Mouse (Mus musculus): ENCODE data around the gene Syt11. TPM values are rescaled to one million over a fixed set of nuclear protein-coding genes. Genes with fewer than 3 reads are reported as not detected.

Gene Syt11
- total RNA-seq, 2 experiments from 2014 or later = 473 to 514 TPM

DNA sequence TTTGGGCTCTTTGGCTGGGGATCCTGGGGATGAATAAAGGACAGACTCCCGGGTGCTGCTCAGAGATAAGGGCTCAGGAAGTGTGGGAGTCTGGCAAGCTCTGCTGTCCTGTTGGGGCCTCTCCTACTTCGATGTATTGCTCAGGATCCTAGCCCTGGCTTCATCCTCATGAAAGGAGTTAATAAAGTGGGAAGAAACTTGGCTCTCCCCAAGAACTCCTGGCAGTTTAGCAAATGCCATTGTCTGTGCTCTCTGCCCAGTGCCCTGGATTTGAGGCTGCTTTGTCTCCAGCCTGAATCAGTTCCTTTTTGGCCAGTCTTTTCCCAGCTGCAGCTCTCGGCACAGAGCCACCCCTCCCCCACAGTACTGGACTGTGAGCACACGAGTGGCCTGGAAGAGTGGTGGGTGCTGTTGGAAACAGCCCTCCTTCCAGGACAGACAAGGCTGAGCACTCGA, 16.9 kb downstream of the Syt11 start:
- Histone ChIP-seq H3K4me3 (no peak overlapping the region; the same call in 1 of the 2 replicates), H3K27ac (peak overlapping the region; percentile 88)
- TF ChIP-seq CTCF (conservative IDR thresholded peaks at IDR 0.05) = no peak
- DNase-seq (ENCODE audit: low spot score in 2 of 2) = peak; percentile 89 to 90

DNA sequence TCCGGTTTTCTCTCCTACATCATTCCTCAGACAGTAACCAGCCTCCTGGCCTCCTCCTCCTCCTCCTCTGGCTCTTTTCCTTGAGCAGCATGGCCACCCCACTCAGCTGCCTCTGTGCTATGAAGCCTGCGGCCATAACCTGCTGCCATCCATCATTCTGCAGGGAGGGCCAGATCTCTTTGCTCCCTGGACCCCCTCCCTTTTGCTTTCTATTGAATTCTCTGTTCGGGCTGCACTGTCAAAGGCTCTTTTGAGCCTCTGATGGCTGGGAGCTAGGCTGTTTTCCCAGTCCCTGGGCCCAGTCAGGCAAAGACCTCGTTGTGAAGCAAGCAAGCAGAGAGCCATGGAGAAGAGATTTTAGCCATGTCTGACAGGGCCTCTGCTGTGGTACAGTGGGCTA, 18.7 kb downstream of the Syt11 start:
- H3K4me3 ChIP-seq = peak overlapping the region; percentile 1; the same call in 1 of the 2 replicates
- peak; percentile 39 to 63 for DNase-seq (ENCODE audit: low spot score in 2 of 2)
- no peak for TF ChIP-seq CTCF (conservative IDR thresholded peaks at IDR 0.05)
- H3K27ac ChIP-seq = peak overlapping the region; percentile 88

DNA sequence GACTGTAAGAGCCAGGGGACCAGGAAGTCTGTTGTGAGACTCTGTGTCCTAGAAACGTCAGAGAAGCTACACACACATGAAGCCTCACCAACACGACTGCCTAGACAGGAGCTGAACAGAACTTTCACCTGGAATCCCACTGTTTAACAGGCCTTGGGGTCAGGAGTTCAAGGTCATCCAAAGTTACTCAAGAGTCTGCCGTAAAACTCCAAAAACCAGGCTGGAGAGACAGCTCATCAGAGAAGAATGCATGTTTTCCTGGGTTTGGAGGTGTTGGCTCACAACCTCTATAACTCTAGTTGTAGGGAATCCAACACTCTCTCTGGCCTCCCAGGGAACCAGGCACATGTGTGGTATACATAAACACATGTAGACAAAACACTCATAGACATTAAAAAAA, 19.4 kb downstream of the Syt11 start:
- Histone ChIP-seq H3K4me3 (no peak overlapping the region), H3K27ac (peak overlapping the region; percentile 88)
- no peak for TF ChIP-seq CTCF (conservative IDR thresholded peaks at IDR 0.05)
- peak in 1 of 2 experiments; percentile 6 for DNase-seq (ENCODE audit: low spot score in 2 of 2)

DNA sequence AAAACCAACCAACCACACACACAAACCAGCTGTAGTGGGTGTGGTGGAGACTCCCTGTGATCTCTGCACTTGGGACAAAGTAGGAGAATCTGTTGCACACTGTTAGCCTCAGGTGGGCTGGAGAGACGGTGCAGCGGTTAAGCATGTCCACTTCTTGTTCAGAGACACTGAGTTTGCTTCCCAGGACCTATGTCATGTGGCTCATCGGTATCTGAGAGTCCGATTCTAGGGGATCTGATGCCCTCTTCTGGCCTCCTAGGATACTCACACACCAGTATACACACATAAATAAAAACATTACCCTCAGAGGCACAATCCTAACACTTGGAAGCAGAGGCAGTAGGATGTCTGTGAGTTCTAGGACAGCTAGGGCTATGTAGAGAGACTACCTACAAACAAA, 20.7 kb downstream of the Syt11 start:
- TF ChIP-seq CTCF (conservative IDR thresholded peaks at IDR 0.05) = peak; percentile 54
- peak overlapping the region; percentile 88; the same call in 1 of the 2 replicates for H3K27ac ChIP-seq
- peak in 1 of 2 experiments; percentile 8 for DNase-seq (ENCODE audit: low spot score in 2 of 2)
- no peak overlapping the region for H3K4me3 ChIP-seq

DNA sequence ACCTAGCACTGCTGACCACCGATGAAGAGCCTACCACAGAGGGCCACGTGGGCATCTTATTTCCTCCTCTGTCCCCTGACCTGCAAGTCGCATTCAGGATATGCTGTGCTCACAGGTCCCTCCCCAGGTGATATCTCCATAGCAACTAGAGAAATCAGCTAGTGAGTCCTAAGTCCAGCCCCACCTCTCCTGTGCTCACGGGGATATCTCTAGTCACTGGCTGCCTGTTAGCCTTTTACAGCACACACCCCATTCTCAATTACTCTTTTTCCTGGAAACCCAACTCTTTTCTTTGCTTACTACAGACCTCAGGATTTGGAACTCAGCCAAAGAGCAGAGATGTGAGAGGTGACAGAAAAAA, 28.1 kb downstream of the Syt11 start:
- Histone ChIP-seq H3K27ac (no peak overlapping the region), H3K4me3 (no peak overlapping the region)
- no peak for TF ChIP-seq CTCF (conservative IDR thresholded peaks at IDR 0.05)
- DNase-seq (ENCODE audit: low spot score in 2 of 2) = no peak

DNA sequence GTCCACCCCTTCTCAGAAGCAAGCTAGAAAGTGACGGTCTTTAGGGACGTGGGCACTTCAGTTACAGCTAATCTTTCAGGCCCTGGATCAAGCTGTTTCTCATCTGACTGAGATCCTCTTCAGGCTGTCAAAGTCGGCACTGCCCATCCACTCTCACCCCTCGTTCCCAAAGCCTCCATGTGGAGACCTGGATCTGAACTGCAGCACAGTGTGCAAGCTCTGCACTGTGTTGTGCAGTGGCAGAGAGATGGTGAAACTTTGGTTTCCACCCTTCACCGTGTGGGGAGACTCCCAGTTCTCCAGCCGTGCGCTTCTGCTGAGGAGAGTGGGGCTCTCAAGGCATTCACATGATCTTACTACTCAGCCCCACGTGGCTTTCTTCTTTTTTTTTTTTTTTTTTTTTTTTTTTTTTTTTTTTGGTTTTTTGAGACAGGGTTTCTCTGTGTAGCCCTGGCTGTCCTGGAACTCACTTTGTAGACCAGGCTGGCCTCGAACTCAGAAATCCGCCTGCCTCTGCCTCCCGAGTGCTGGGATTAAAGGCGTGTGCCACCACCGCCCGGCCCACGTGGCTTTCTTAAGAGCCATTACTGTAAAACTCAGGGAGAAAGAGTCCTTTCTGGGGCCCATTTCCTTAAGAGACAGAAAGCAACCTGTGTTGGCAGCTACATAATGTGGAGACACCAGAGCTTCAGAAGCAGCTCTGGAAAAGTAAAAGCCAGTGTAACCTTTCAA, 28.7 kb downstream of the Syt11 start:
- no peak for DNase-seq (ENCODE audit: low spot score in 2 of 2)
- no peak overlapping the region for H3K4me3 ChIP-seq
- no peak overlapping the region for H3K27ac ChIP-seq
- TF ChIP-seq CTCF (conservative IDR thresholded peaks at IDR 0.05) = no peak

DNA sequence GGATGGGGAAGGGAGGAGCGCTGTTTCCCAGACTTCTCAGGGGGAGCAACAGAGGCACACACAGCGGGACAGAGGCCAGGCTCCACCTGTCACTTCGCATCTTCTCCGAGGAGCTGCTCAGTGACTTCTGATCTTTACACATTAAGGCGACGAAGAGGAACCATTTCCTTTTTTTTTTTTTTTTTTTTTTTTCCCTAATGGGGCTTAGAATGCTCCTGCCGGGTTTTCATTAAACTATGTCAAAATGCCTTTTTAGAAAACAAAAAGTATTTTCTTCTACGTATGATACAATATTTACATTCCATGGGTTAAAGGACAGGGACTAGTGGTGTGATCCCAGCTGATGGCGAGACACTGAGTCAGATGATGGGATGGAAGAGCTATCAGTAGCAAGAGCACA, 29.4 kb downstream of the Syt11 start:
- no peak for TF ChIP-seq CTCF (conservative IDR thresholded peaks at IDR 0.05)
- H3K4me3 ChIP-seq = no peak overlapping the region
- no peak for DNase-seq (ENCODE audit: low spot score in 2 of 2)
- peak overlapping the region; percentile 18; the same call in 1 of the 2 replicates for H3K27ac ChIP-seq

DNA sequence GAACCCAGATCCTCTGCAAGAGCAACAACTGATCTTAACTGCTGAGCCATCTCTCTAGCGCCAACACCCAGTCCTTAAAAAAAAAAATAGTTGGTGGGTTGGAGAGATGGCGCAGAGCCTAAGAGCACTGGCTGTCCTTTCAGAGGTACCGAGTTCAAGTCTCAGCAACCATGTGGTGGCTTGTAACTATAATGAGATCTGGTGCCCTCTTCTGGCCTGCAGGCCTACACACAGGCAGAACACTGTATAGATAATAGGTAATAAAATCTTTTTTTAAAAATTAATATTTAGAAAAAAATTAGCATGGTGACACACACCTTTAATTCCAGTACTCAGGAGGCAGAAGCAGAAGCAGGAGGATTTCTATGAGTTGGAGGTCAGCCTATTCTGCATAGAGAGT, 34.8 kb downstream of the Syt11 start:
- Histone ChIP-seq H3K4me3 (no peak overlapping the region), H3K27ac (no peak overlapping the region)
- peak; percentile 68 for TF ChIP-seq CTCF (conservative IDR thresholded peaks at IDR 0.05)
- DNase-seq (ENCODE audit: low spot score in 2 of 2) = no peak

DNA sequence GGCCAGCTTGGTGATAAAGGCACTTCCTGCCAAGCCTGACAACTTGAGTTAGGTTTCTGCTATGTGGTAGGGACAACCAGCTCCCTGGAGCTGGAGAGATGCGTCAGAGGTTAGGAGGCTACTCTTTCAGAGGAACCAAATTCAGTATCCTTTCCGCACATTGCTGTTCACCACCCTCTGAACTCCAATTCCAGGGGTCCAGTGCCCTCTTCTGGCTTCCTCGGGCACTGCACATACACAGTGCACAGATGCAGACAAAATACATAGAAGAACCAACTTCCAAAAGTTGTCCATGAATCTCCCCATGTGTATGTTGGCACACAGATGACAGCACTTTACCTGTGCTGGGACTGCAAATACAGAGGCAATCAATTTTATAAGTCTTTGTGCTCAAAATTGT, 36.3 kb downstream of the Syt11 start:
- Histone ChIP-seq H3K4me3 (no peak overlapping the region), H3K27ac (no peak overlapping the region)
- peak; percentile 87 for TF ChIP-seq CTCF (conservative IDR thresholded peaks at IDR 0.05)
- peak in 1 of 2 experiments; percentile 60 for DNase-seq (ENCODE audit: low spot score in 2 of 2)

DNA sequence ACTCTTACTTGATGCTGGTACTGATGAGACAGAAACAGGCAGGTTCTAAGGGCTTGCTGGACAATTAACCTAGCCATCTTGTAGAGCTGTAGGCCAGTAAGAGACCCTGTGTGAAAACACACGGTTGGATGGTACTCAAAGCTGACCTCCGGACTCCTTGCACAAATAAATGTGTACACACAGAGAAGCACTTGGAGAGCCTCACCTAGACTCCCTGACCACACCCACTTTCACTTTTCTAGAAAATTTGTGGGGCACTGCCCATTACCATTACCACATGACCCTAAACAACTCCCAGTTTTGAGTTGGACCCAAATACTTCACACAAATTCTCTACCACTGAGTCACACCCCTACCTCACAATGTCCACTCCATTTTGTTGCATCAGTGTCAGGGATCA, 38.4 kb downstream of the Syt11 start:
- no peak for DNase-seq (ENCODE audit: low spot score in 2 of 2)
- no peak overlapping the region for H3K27ac ChIP-seq
- H3K4me3 ChIP-seq = no peak overlapping the region
- no peak for TF ChIP-seq CTCF (conservative IDR thresholded peaks at IDR 0.05)

DNA sequence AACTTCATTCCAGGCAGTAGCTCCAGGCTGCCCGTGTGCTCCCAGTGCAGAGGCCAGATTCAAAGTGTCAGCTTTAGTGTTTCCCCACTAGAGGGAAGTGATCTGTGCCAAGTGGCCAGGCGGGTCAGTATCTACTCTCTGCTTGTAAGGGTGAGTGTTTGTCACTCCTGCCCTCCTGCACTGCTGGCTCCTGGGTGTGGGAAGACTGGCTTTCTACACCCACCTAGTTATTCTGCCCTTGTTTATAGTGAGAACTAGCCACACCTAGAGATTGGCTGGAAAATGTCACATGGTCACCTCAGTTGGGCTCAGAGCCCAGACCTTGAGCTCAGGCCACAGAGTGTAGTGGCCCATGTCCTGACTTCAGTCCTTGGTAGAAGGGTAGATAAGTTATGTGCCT, 55.9 kb downstream of the Syt11 start:
- H3K4me3 ChIP-seq = no peak overlapping the region
- no peak for DNase-seq (ENCODE audit: low spot score in 2 of 2)
- H3K27ac ChIP-seq = no peak overlapping the region
- TF ChIP-seq CTCF (conservative IDR thresholded peaks at IDR 0.05) = peak; percentile 41

DNA sequence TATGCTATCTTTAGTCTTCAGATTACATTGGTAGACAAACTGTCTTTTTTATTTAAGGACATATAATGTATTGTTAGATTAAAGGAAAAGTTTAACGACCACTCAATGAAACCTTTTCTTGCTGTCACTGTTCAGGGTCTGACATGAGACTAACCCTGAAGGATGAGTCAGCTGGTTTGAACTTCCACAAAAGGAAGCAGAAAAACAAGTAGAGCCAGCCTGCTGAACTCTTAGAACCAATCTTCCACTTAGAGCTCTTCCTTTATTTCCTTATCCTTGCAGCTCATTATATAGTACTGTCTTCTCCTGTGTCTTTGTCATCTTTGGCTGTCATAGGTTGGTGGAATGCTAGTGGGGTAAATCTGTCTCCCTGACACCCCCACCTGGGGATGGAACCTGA, 57.1 kb downstream of the Syt11 start:
- H3K27ac ChIP-seq = peak overlapping the region; percentile 89
- H3K4me3 ChIP-seq = peak overlapping the region; percentile 82
- no peak for TF ChIP-seq CTCF (conservative IDR thresholded peaks at IDR 0.05)
- no peak for DNase-seq (ENCODE audit: low spot score in 2 of 2)

DNA sequence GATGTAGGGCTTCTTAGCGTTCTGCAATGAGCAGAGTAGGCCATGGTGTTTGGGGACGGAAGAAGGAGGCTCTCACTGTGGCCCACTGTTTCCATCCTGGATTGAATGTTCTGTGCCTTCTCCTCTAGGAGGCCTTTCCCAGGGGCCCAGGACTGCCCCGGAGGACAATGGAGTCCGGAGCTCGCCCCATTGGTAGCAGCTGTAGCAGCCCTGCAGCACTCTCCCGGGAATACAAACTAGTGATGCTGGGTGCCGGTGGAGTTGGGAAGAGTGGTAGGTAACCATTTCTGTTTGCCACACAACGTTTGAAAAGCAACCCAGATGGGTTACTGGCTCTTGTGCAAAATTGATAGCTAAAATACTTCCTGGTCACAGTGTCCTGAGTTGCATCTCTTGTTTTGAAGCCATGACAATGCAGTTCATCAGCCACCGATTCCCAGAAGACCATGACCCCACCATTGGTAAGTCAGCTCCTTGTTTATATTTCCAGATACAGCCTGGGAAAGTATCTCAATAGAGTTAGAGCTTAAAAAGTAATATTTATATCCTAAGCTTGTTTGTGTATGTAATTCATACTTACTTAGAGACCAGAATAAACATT, 57.7 kb downstream of the Syt11 start:
- peak; percentile 21; the same call in 1 of the 2 replicates for TF ChIP-seq CTCF (conservative IDR thresholded peaks at IDR 0.05)
- Histone ChIP-seq H3K27ac (peak overlapping the region; percentile 89), H3K4me3 (peak overlapping the region; percentile 82)
- no peak for DNase-seq (ENCODE audit: low spot score in 2 of 2)
